Mouse (Mus musculus) limb, embryonic 11.5 days (tissue): ENCODE results near the gene Thtpa. TPM values are rescaled to one million over a fixed set of nuclear protein-coding genes. Genes with fewer than 3 reads are reported as not detected.

Experiments
- ATAC-seq: fragments of 200-750 bp; cut with Nextera tagmentation; 2 replicates; pipeline ENCODE4 v1.8.0; 2017; ENCODE audit warnings: low read depth; ENCODE audit not compliant: insufficient number of reproducible peaks, low FRiP score, low TSS enrichment
- DNase-seq: peaks from one replicate; pipeline ENCODE4 v3.0.0-alpha.2; 2015; ENCODE audit warnings: low spot score
- H3K27ac ChIP-seq: fragments of 300-500 bp; sonication (generic); replicated peaks from 2 replicates; pipeline ENCODE4 v1.5.1; 2014; ENCODE audit warnings: low read depth, mild to moderate bottlenecking, low read length
- H3K27me3 ChIP-seq: fragments of 300-500 bp; sonication (generic); 2 replicates; pipeline ENCODE4 v1.6.1; 2014; ENCODE audit warnings: mild to moderate bottlenecking, low read length, mixed read lengths; ENCODE audit not compliant: control insufficient read depth, insufficient read depth
- H3K36me3 ChIP-seq: fragments of 300-500 bp; sonication (generic); 2 replicates; pipeline ENCODE4 v1.6.1; 2014; ENCODE audit warnings: mild to moderate bottlenecking, low read length, moderate library complexity, mixed read lengths; ENCODE audit not compliant: control insufficient read depth, insufficient read depth
- H3K4me1 ChIP-seq: fragments of 300-500 bp; sonication (generic); 2 replicates; pipeline ENCODE4 v1.6.1; 2014; ENCODE audit warnings: low read length, mixed read lengths; ENCODE audit not compliant: control insufficient read depth, insufficient read depth
- H3K4me2 ChIP-seq: fragments of 300-500 bp; sonication (generic); 2 replicates; pipeline ENCODE4 v1.6.1; 2014; ENCODE audit warnings: low read depth, mild to moderate bottlenecking, moderate library complexity; ENCODE audit not compliant: severe bottlenecking
- H3K4me3 ChIP-seq: fragments of 300-500 bp; sonication (generic); 2 replicates; pipeline ENCODE4 v1.5.1; 2014; ENCODE audit warnings: low read depth, low read length
- H3K9ac ChIP-seq: fragments of 300-500 bp; sonication (generic); 2 replicates; pipeline ENCODE4 v1.6.1; 2014; ENCODE audit warnings: mild to moderate bottlenecking, low read length
- H3K9me3 ChIP-seq: fragments of 300-500 bp; sonication (generic); 2 replicates; pipeline ENCODE4 v1.6.1; 2016; ENCODE audit warnings: low read length; ENCODE audit not compliant: control insufficient read depth
- WGBS: fragments of 180-500 bp; shearing (Covaris S2); extraction: QIAGEN DNeasy Blood & Tissue Kit; methylation state at CpG from one replicate; pipeline ENCODE4 v1.1.7; 2014; 5-methylcytosine and 5-hydroxymethylcytosine counted together
- polyA plus RNA-seq: library from polyadenylated mRNA; unstranded; fragments of >200 nt; fragmentation: Nextera tagmentation; extraction: Ambion mirVana; gene quantifications from 2 replicates; pipeline ENCODE4 v1.2.1, GENCODE M21; 2014

Thtpa gene
- polyA plus RNA-seq, 1 experiment from 2014 or later, result 23.1 TPM

- no peak overlapping the region for H3K27ac ChIP-seq
- no peak overlapping the region for H3K4me3 ChIP-seq
- no peak overlapping the region for H3K4me2 ChIP-seq
- ATAC-seq (no peak), DNase-seq (no peak)
- no peaks in the 10 kb centered on the region for H3K9me3 ChIP-seq
- no peak overlapping the region for H3K9ac ChIP-seq
- H3K36me3 ChIP-seq, result no peaks in the 10 kb centered on the region
- 76% methylated on average over 6 of the region's 6 CpGs for WGBS
- peaks cover 8% of the 10 kb centered on the region for H3K4me1 ChIP-seq
- no peaks in the 10 kb centered on the region for H3K27me3 ChIP-seq
Measured at GRCm38 (mm10) chr14:55083481-55083880, 11.1 kb upstream of the Thtpa start.

GRCm38 (mm10) chr14:55085324-55086008 lies 9.1 kb upstream of the Thtpa start:
- ATAC-seq, result no peak
- no peaks in the 10 kb centered on the region for H3K9me3 ChIP-seq

GRCm38 (mm10) chr14:55086009-55086514 lies 8.5 kb upstream of the Thtpa start:
- Histone ChIP-seq H3K9me3 (no peaks in the 10 kb centered on the region), H3K9ac (no peak overlapping the region), H3K27me3 (no peaks in the 10 kb centered on the region), H3K27ac (no peak overlapping the region), H3K4me1 (peaks cover 5% of the 10 kb centered on the region; the same call in 1 of the 2 replicates), H3K4me3 (no peak overlapping the region), H3K4me2 (no peak overlapping the region), H3K36me3 (no peaks in the 10 kb centered on the region)
- whole genome bisulfite sequencing, result 86% methylated on average over 6 of the region's 6 CpGs
- ATAC-seq, result no peak
- DNase-seq, result no peak

More at GRCm38 (mm10) chr14:55085324-55086008, 9.1 kb upstream of the Thtpa start:
- Histone ChIP-seq H3K4me3 (no peak overlapping the region), H3K4me1 (0 out of 2 replicates have a peak, but pooled peaks cover 2% of the 10 kb centered on the region), H3K4me2 (no peak overlapping the region), H3K27ac (no peak overlapping the region), H3K36me3 (no peaks in the 10 kb centered on the region), H3K9ac (no peak overlapping the region), H3K27me3 (no peaks in the 10 kb centered on the region)
- 38% methylated on average over 9 of the region's 9 CpGs for WGBS
- DNase-seq, result no peak

DNA sequence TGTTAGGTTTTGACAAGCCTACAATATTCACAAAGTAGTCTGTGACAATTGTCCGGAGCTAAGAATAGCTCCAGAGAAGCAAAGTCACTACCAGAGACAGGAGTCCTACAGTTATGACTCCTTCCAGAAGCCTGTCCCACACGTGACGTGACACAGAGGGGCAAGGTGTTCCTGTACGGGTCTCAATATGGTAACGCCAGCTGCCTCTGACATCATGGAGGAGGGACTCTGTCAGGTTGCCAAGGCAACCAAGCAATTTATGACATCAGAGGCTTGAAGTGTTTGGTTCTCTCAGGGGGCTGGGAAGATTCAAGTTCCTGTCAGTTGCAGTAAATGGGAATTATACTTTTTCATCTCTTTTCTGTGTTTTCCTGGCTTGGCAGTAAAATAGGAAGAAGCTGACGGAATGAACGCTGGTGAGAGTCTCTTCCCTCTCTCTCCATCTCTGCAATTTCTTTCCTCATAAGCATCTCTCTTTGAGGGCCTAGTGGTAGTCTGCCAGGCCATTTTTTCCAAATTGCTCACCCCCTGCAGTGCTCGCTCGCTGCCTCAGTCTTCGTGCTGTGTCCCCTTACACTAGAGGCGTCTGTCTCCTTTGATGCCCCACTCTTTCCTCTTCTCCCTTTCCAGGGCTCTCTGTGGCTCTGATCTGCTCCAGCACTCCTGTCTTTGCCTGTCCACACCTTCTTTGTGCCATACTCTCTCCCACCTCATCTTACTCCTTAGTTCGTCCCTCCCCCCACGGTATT lies 5.2 kb upstream of the Thtpa start:
- Histone ChIP-seq H3K4me3 (no peak overlapping the region), H3K4me1 (peaks cover 9% of the 10 kb centered on the region; the same call in 1 of the 2 replicates), H3K9ac (no peak overlapping the region), H3K9me3 (no peaks in the 10 kb centered on the region), H3K36me3 (no peaks in the 10 kb centered on the region), H3K4me2 (no peak overlapping the region), H3K27me3 (no peaks in the 10 kb centered on the region), H3K27ac (no peak overlapping the region)
- DNase-seq (no peak), ATAC-seq (no peak)
- 43% methylated on average over 13 of the region's 13 CpGs for WGBS

- ATAC-seq (no peak), DNase-seq (peak; percentile 46)
- H3K4me1 ChIP-seq, result peaks cover 15% of the 10 kb centered on the region; the same call in 1 of the 2 replicates
- H3K9me3 ChIP-seq, result no peaks in the 10 kb centered on the region
- H3K4me2 ChIP-seq, result peak overlapping the region; percentile 76
- H3K4me3 ChIP-seq, result peak overlapping the region; percentile 57
- no peaks in the 10 kb centered on the region for H3K27me3 ChIP-seq
- H3K27ac ChIP-seq, result 0 out of 2 replicates have a peak overlapping the region, but pooled peaks have one; percentile 59
- no peaks in the 10 kb centered on the region for H3K36me3 ChIP-seq
- peak overlapping the region; percentile 71 for H3K9ac ChIP-seq
- 5% methylated on average over 34 of the region's 34 CpGs for WGBS
Measured at GRCm38 (mm10) chr14:55091209-55091865, 3.2 kb upstream of the Thtpa start.

DNA sequence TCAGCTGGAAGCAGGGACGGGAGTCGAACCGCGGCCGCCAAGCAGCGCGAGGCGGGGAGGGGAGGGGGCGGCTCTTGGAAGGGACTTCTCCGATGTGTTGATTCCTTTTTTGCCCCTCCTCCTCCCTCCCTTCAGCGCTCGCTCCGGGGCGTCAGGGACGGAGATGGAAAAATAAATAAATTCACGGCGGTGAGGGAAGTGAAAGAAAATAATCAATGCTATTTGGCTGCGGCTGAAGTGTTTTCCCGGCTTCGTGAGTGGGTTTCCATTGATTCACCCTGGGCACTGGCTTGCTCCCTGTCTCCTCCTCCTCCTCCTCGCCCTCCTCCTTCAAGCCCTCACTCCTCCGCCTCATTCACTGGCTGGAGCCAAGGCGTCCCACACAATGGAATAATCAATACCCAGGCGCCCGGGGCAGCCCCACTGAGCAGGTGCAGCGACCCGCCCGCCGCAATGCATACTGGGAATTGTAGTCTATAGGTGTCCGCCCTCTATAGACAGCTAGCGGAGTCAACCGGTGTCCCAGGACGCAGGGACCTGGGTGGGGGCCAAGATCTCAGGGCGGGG lies 2.5 kb upstream of the Thtpa start, which contains the start of gene Zfhx2:
Gene Zfhx2, minus strand, starts transcription at position 314 of the 567 bp plus-strand sequence.
- WGBS, result under 1% methylated on average over 34 of the region's 34 CpGs
- Histone ChIP-seq H3K36me3 (no peaks in the 10 kb centered on the region), H3K27me3 (no peaks in the 10 kb centered on the region), H3K9me3 (no peaks in the 10 kb centered on the region), H3K4me1 (peaks cover 19% of the 10 kb centered on the region; the same call in 1 of the 2 replicates), H3K4me3 (peak within 1 kb of the TSS; percentile 57), H3K9ac (peak within 1 kb of the TSS; percentile 71), H3K27ac (peak within 1 kb of the TSS; percentile 59; the same call in 1 of the 2 replicates), H3K4me2 (peak within 1 kb of the TSS; percentile 76)
- DNase-seq, result peak; percentile 96
- peak; percentile 84 for ATAC-seq

DNA sequence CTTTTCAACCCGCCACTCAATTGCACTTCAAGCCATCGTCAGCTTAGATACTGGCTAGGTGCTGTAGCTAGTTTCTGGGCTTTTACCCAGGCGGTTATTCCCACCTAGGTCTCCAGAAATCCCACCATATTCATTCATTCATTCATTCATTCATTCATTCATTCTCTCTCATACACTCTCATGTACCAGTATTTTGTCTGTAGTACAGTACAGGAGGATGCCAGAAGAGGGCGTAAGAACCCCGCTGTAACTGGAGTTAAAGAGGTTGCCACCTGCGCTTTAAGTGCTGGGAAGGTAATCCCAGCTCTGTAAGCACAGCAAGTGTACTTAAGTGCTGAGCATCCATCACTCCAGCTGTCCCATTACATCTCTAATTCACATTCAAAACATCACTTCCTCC lies 657 bp upstream of the Thtpa start:
- 40% methylated on average over 6 of the region's 6 CpGs for WGBS
- no peak overlapping the region for H3K4me3 ChIP-seq
- no peak overlapping the region for H3K9ac ChIP-seq
- no peaks in the 10 kb centered on the region for H3K9me3 ChIP-seq
- no peaks in the 10 kb centered on the region for H3K27me3 ChIP-seq
- H3K27ac ChIP-seq, result no peak overlapping the region
- DNase-seq (no peak), ATAC-seq (no peak)
- peaks cover 19% of the 10 kb centered on the region; the same call in 1 of the 2 replicates for H3K4me1 ChIP-seq
- no peak overlapping the region for H3K4me2 ChIP-seq
- H3K36me3 ChIP-seq, result peaks cover 3% of the 10 kb centered on the region; the same call in 1 of the 2 replicates
